Mouse (Mus musculus): ENCODE measurements around the gene Pde4a.

Pde4a gene

DNA sequence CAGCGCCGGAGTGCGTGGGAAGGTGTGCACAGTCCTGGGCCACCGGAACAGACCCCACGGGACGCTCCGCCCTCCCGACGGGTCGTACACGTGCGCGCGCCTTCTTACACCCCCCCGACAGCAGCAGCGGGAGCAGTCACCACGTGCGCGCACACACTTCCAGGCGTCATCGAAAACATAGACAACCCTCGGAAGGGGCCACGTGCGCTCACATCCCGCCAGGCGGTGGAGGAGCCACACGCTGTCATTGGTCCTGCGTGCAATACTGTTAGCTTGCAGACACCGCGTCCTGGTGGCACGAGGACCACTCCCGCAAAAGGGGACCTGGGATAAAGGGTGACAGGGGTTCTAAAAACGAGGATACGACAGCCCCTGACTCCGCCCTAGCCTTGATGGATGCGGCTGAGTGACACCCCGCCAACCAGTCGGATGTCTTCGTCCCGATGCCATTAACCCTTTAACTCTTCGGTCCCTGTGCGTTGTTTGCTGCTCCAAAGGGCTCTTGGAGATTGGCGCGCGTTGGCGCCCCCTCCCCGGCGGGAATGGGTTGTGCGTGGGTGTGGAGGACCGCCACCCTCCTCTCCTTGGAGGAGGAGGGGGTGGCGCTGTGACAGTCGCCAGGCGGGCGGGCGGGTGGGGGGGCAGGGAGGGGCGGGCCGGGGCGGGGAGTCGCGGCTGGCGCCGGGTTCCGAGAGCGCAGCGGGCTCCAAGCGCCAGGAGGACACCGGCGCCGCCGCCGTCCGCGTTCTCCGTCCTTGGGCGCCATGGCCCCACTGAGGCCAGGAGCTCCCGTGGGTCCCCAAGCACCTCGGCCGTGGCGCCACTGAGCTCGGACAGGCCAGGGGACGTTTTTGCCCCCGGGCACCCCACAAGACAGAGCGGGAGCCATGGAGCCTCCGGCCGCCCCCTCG, at the start of gene Pde4a:
TSS of gene Pde4a (plus strand) at position 674 of the 911 bp plus-strand sequence.
- peak; percentile 47 to 69 for DNase-seq (ENCODE audit: low spot score in 2 of 2)

DNA sequence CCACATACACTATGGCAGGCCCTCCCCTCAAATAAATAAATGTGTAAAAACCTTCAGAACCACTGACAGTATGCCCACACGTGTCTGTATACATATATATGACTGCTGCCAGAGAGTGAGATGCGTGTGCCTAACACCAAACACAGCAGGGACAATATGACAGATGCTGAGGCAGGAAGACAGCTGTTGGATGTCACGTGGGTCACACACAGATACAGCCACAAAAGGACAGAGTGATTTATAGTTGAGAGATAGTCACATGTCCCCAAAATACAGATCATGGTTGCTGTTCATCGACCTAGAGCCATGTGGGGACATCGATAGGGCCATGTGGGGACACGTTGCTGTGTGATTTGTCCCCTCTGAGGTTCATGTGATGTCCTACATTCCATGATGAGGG, 48.4 kb upstream of the Pde4a start:
- DNase-seq (ENCODE audit: low spot score in 2 of 2), result no peak

DNA sequence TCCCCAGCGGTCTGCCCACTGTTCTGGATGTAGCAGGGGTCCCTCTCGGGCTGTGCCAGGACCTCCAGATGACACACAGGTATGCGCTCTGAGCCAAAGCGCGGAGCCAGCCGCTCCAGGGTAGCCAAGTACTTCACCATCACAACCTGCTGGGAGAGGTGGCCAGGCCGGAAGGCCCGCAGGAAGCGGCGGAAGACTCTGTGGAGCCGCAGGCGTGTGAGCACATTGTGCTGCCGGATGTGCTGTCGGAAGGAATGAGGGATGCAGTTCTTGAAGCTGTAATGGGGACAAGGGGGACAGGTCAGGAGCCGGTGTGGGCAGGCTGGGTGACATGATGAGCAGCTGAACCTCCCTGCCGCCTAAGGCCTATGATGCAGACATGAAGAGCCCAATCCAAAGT, 44.0 kb upstream of the Pde4a start:
- DNase-seq (ENCODE audit: low spot score in 2 of 2), result no peak

DNA sequence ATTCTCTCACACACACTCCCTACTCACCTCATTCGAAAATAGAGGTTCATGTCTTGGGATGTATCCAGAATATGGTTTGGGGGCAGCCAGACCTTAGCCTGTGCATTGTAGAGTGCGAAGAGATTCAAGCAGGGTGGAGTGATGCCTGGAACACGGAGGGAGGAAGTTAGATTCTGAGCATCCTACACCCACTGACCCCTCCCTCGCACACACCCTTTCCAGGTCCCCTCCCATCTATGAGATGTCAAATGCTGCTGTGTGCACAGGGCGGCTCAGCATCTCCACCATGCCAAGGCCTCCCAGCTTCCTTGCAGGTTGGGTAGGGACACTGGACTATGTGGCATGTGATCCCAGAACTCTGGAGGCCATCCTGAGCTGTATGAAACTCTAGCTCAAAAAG, 40.7 kb upstream of the Pde4a start:
- DNase-seq (ENCODE audit: low spot score in 2 of 2), result no peak

DNA sequence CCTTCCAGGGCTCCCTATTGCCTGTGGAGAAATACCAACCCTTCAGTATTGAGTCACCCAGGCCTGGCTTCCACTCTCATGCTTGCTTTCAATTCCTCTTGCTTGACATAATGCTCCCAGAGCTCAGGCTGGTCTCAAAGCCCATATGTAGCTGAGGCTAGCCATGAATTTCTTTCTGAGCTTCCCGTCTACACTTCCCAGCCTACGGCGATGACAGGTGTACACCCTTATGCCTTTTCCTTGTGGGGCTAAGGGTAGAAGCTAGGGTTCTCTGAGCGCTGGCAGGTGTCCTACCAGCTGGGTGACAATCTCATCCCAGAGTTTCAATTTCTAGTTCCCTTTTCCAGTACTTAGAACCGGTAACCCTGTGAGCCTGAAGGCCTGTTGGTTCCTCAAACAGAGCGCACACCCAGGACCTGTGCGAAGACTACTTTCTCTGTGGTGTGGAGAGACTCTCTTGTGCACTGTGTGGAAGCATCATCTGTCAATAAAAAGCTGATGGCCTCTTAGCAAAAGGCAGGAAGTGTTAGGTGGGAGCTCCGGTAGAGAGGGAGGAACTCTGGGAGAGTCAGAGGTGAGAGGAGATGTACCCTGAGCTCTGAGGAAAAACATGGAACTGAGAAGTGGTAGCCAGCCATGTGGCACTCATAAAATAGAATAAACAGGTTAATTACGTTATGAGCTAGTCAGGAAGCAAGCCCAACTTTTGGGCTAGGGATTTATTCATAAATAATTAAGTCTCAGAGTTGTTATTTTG, 39.8 kb upstream of the Pde4a start:
- DNase-seq (ENCODE audit: low spot score in 2 of 2), result no peak

DNA sequence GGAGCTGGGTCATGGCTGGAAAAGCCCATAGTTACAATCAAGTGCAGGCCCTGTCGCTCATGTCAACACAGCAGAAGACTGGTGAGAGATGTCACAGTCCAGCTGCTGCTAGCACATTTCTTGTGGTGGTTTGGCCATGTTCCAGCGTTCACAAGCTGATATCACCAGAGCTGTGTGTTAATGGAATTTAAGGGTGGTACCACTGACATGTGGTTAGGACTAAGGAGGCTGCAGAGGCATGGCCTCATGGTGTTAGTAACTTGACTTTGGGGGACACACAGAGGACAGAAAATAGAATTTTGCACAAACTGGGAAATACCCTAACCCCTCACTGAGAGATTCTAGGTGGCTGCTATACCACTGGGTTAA, 39.3 kb upstream of the Pde4a start:
- DNase-seq (ENCODE audit: low spot score in 2 of 2), result no peak

DNA sequence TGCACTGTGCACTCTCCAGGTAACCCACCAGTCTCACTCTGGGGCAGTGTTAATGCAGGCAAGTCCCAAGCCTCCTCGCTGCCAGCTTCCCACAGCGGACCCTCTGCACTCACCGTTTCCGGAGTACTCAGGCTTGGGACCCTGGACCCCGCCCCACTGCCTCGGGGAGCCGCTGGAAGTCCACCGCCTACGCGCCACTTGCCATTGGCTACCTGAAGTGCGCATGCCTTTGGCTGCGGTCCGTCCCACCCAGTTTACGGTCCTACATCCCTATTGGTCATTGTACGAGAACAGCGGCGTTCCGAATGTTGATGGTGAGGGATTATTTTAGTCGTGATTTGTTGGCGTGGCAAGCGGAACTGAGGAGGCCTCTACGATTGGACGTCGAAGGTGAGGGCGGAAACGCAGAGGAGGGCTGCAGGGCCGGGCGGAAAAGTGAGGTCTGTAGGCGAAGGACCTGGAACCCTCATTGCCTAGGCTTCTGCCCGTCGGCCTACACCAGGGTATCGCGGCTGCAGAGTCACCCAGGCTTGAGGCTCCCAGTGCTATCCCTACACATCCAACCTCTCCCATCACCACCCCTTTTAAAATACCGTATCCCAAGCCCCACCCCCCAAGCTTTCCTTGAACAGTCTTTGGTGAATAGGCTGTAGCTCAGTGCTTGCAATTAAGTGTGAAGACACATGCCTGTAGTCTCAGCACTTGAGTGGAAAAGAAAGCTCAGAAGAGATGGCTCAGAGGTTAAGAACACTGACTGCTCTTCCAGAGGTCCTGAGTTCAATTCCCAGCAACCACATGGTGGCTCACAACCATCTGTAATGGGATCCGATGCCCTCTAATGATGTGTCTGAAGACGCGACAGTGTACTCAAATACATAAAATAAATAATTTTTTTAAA, 34.2 kb upstream of the Pde4a start, which contains the start of gene Tyk2:
TSS of gene Tyk2 (minus strand) at position 185 of the 898 bp plus-strand sequence.
- DNase-seq (ENCODE audit: low spot score in 2 of 2), result peak; percentile 96 to 98

DNA sequence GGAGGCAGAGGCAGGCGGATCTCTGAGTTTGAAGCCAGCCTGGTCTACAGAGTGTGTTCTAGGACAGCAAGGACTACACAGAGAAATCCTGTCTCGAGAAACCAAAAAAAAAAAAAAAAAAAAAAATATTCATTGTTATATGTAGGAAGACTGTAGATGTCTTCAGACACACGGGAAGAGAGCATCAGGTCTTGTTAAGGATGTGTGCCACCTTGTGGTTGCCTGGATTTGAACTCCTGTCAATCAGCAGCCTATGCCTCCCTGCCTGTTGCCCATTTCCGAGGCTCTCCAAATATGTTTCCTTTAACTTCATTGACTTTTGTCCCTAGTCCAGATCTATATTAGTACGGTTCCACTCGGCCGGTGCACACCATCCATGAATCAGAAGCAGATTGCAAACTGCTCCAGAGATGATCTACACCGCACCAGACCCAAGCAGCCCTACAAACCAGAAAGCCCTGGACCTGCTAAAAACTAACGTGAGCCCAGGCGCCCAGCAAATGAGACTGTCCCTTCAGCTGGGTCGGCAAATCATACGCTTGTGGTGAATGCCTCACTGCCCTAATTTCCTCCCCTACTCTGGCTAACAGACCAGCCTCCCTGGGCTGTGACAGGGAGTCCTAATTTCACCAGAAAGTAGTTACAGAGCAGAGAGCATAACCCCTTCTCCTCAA, 33.3 kb upstream of the Pde4a start:
- DNase-seq (ENCODE audit: low spot score in 2 of 2), result no peak

DNA sequence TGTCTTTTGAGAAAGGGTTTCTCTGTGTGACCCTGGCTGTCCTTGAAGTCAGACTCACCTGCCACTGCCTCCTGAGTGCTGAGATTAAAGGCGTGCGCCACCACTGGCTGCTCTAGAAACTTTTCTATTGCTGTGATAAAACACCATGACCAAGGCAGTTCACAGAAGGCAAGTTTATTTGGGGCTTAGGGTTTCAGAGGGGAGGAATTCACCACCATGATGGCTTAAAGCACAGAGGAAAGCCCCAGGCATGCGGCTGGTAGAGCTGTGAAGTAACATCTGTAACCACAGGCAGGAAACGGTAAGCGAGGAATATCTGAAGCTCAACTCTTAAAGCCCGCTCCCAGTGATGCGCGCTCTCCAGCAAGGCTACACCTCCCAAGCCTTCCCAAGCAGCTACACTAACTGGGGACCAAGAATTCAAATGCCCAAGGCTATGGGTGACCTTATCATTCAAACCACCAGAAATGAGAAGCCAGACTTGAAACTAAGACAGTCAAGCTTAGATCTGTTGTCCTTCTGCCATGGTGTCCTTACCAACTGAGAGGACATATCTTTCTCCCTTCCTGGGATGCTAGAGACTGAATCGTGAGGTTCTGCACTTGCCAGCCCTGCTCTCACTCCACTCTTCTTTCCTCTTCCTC, 32.3 kb upstream of the Pde4a start:
- no peak for DNase-seq (ENCODE audit: low spot score in 2 of 2)

DNA sequence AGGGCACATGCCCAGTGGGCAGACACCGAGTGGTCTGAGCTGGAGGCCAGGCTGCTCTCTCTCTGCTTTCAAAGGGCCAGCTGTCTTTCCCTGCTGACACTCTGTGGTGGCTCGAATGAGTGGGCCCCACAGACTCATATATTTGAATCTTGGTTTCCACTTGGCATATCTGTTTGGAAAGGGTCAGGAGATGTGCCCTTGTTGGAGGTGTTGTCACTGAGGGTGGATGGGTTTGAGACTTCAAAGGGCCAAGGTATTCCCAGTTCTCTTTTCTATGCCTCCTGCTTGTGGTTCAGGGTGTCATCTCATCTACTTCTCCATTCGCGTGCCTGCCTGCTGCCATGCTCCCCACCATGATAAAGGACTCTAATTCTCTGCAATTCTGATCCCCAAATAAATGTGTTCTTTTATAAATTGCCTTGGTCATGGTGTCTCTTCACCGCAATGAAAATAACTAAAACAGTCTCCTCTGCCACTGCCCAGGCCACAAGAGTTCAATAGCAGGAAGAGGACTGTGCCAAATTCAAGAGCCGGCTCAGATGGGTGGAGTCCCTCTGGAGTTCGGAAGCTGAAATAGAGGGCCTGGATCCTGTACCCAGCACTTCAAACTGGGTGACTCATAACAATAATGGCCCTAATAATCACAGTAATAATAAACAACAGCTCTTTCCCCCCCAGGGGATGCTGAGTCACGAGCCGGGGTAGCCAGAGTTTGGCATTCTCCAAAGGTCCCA, 30.8 kb upstream of the Pde4a start:
- DNase-seq (ENCODE audit: low spot score in 2 of 2), result peak; percentile 86 to 87

DNA sequence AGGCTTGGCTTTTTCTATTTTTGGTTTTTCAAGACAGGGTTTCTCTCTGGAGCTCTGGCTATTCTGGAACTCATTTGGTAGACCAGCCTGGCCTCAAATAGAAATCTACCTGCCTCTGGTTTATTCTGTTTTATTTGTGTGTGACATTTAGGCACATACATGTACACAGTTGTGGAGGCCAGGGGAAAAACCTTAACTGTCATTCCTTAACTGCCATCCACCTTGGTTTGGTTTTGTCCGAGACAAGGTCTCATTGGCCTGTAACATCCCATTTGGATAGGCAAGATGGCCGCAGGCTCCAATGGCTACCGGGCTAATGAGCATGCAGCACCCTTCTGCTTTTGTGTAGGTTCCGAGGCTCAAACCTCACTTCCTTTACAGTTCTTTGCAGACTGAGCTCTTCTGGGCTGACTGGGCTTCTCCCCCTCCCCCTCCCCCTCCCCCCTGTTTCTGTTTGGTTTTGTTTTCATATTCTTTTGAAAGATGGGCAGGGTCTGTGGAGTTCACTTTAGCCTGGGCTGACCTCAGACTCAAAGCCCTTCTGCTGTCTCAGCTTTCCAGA, 30.1 kb upstream of the Pde4a start:
- no peak for DNase-seq (ENCODE audit: low spot score in 2 of 2)

DNA sequence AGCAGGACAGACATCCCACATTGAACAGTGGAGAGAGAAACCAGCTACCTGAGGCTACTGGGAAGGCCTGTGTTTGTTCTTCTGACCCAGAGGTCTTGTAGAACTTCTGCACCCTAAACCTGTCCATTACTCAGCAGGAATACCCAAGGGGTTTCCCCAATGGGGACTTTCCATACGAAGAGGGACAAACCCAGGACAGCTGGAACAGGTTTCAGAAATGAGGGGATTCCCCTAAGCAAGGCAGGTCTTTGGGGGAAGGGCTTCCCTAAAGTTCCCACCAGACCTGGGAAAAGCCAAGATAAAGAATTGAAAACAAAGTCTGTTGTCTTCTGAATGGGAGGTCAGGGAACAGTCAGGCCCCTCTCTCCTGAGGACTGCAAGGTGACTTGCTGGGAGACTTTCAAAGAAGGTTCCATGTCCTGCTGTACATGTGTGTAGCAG, 29.6 kb upstream of the Pde4a start:
- no peak for DNase-seq (ENCODE audit: low spot score in 2 of 2)

DNA sequence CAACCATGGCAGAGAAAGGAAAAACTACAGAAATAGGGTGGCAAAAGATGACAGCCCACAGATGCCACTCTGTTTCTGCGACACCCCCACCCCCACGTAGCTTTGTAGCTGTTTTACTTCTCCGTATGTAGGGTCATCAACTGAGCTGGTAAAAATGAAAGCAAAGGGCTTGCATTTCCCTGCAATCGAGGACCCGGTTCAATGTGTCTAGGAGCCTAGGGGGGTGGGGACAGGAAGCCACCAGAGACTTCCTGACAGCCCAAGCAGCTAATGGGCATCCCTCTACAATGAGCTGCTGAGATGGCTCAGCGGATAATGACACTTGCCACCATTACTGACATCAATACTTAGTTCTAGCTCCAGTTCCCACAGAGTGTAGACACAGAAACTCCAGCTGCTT, 29.1 kb upstream of the Pde4a start:
- DNase-seq (ENCODE audit: low spot score in 2 of 2), result no peak

DNA sequence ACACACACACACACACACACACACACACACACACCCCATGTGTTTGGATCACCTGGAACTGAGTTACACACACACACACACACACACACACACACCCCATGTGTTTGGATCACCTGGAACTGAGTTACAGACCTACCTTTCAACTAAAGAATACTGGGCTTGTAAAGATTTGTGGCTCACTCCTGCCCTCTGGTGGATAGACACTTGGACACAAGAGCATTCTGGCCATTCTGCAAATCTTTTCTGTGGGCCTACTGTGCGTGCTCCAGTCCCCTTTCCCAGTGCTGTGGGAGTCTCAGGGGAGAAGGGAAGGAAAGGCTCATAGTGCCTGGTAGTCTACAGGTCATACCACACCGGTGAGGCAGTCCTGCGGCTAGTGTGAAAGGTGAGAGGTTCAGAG, 28.3 kb upstream of the Pde4a start:
- no peak for DNase-seq (ENCODE audit: low spot score in 2 of 2)

DNA sequence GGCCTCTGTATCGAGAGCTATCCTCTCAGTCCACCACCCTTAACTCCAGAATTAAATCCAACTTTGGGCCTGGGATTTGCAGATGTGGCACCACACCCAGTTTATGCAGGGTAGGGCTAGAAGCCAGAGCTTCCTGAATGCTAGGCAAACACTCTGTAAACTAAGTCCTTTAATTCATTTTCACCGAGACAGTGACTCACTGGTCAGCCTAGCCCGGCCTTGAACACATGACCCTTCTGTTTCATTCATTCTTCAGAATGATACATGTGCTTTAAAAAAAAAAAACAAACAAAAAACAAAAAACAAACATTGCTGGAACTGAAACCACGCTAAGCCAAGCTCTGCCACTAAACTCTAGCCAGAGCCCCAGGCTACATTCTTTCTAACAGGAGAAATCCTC, 27.1 kb upstream of the Pde4a start:
- no peak for DNase-seq (ENCODE audit: low spot score in 2 of 2)

DNA sequence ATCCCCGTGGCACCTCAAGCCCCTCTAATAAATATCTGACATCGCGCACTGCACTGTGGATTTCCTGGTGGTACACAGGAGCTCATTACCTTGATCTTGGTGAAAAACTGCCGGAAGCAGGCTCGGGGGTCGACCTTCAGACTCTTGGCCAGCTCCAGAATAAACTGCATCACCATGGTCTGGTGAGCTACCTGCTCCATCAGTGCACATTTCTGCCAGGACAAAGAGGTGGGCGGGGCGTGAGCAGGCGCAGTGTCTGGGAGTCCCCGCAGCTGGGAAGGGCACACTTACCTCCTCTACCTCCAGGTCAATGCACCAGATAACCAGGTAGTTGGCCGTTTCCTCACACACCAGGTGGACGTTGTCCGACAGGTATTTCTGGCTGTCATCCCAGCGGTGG, 23.6 kb upstream of the Pde4a start:
- DNase-seq (ENCODE audit: low spot score in 2 of 2), result peak in 1 of 2 experiments; percentile 0

DNA sequence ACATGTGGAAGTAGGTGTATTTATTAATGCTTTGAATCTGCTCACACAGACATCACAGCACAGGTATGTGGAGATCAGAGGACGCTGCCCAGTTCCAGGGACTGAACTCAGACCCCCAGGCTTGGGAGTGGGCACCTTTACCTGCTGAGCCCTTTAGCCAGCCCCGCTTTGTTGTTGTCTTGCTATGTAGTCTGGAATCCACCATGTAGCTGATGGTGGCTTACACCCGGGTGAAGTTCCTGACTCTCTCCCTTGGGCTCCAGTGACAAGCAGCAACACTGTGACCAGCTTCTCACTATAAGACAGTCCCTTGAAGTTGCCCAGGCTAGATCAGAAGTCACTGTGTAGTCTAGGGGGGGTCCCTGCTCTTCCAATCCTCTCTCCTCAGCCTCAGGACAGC, 21.2 kb upstream of the Pde4a start:
- DNase-seq (ENCODE audit: low spot score in 2 of 2), result no peak

DNA sequence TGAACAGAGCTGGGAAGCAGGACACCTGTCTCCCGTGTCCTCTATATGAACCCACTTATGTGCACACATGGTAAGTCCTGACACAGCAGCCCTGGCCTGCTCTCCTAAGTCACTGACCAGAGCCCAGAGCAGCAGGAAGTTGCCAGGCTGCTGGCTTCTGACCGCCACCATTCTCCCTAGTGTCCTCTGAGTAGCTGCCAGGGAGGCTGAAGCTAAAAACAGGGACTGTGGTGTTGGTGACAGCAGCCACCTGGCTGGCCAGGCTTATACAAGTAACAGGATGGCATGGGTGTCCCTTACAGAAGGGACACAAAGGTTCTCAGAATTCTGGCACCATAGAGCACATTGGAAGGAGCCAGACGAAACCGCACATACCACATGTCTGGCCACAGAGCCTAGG, 20.1 kb upstream of the Pde4a start:
- DNase-seq (ENCODE audit: low spot score in 2 of 2), result peak; percentile 67 to 71

DNA sequence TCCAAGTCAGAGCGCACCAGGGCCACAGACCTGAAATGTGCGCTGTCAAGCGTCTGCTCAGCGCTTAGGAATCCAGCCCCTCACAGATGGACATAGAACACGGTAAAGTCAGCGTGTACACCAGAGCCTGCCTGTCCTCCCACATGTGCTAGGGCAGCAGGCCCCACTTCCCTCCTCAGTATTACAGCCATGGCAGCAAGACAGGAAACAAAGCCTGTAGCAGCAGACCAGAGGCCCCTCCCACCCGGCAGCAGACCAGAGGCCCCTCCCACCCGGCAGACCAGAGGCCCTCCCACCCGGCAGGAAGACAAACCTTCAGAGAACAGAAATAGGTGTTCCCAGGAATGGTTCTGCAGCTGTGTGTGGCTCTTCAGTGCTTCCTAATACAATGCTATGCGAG, 18.8 kb upstream of the Pde4a start:
- DNase-seq (ENCODE audit: low spot score in 2 of 2), result no peak

DNA sequence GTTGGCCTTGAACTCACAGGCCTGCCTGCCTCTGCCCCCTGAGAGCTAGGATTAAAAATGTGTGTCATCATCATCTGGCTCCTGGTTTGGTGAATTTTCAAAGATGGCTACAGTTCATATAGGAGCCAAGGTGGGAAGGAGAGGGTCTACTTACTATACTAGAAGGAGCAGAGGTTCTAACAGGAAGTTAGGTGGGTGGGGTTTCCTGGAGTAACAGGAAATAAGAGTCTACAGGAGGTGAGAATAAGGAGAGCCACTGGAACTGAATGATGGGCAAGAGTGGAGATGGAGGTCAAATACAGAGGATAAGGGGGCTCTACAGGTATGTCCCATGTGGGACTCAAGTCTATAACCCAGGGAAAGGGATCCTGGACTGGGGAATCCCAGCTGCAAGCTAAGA, 17.1 kb upstream of the Pde4a start:
- no peak for DNase-seq (ENCODE audit: low spot score in 2 of 2)

Data from heart, adult 9 months (tissue).